Mouse (Mus musculus): ENCODE data around the gene Psmd7. TPM values are rescaled to one million over a fixed set of nuclear protein-coding genes. Genes with fewer than 3 reads are reported as not detected.

Gene Psmd7
- polyA plus RNA-seq, 1 experiment from 2014 or later = 120 TPM

DNA sequence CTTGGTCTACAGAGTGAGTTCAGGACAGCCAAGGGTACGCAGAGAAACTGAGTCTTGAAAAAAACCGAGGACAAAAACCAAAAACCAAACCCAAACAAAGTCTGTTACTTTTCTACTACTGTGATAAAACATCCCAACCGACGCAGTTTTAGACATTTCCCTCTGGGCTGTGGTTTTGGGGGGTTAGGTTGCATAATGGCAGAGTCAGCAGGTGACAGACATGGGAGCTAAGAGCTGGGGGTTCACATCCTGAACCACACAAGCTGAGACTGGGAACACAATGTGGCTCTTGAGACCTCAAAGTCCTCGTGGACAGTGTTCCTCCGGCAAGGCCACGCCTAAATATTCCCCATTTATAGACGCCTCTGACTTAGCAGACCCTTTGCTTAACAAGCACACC lies 10.1 kb downstream of the Psmd7 start:
- H3K27ac ChIP-seq (replicated peaks) = peak overlapping the region; percentile 84
- peaks cover 51% of the 10 kb centered on the region for H3K36me3 ChIP-seq (replicated peaks)

DNA sequence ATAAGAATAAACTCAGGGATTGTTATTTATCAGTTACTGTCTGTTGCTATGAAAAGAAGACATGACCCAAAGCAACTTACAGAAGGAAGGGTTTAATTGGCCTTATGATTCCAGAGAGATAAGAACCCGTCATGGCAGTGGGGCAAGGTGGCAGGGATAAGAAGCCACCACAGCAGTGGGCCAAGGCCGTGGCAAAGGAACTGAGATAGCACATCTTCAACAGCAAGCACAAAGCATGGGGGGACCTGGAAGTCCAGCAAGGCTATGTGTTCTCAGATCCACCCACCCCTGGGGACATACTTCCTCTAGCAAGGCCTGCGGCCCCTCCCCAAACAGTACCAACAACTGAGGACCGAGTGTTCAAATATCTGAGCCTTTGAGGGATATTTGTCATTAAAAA lies 10.6 kb downstream of the Psmd7 start:
- H3K4me2 ChIP-seq = peak overlapping the region; percentile 55; the same call in 1 of the 2 replicates

More for the DNA sequence above, 10.1 kb downstream of the Psmd7 start:
- Histone ChIP-seq H3K27me3 (no peaks in the 10 kb centered on the region), H3K9ac (no peak overlapping the region), H3K4me2 (0 out of 2 replicates have a peak overlapping the region, but pooled peaks have one; percentile 55), H3K4me1 (replicated peaks) (peaks cover 33% of the 10 kb centered on the region), H3K9me3 (replicated peaks) (no peaks in the 10 kb centered on the region), H3K4me3 (replicated peaks) (no peak overlapping the region)
- WGBS (ENCODE audit: insufficient replicate concordance) = 30% methylated on average over 8 of the region's 8 CpGs
- ATAC-seq (ENCODE audit: insufficient read depth) = no peak; the same call in 1 of the 2 replicates

DNA sequence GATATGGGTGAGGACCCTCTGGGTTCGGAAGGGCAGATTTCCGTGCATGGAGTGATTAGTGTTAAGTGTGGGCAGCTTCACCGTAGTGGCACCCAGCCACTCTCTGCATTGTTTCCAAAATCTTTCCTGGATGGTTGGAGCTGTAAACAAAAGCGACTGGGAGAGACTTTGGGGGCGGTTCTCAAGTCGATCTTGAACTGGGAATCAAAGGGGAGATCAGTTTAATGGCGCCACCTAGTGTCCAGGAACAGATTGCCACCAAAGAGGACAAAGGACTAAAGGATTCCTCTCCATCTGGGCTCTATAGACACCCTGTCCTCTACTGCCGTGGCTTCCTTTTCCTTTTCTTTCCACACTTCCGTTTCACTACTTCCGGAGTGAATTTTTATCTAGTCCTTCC lies 11.6 kb downstream of the Psmd7 start:
- Histone ChIP-seq H3K9ac (no peak overlapping the region), H3K27ac (replicated peaks) (no peak overlapping the region), H3K4me2 (peak overlapping the region; percentile 55), H3K36me3 (replicated peaks) (peaks cover 37% of the 10 kb centered on the region), H3K9me3 (replicated peaks) (no peaks in the 10 kb centered on the region), H3K4me1 (replicated peaks) (peaks cover 33% of the 10 kb centered on the region), H3K4me3 (replicated peaks) (0 out of 2 replicates have a peak overlapping the region, but pooled peaks have one; percentile 17), H3K27me3 (no peaks in the 10 kb centered on the region)
- ATAC-seq (ENCODE audit: insufficient read depth) = no peak
- 9% methylated on average over 10 of the region's 10 CpGs for WGBS (ENCODE audit: insufficient replicate concordance)

More for the DNA sequence above, 10.6 kb downstream of the Psmd7 start:
- WGBS (ENCODE audit: insufficient replicate concordance) = 15% methylated on average over 4 of the region's 4 CpGs
- no peak overlapping the region for H3K9ac ChIP-seq
- no peak overlapping the region for H3K4me3 ChIP-seq (replicated peaks)
- peaks cover 46% of the 10 kb centered on the region for H3K36me3 ChIP-seq (replicated peaks)
- peak; percentile 79 for ATAC-seq (ENCODE audit: insufficient read depth)
- no peaks in the 10 kb centered on the region for H3K9me3 ChIP-seq (replicated peaks)
- peak overlapping the region; percentile 84 for H3K27ac ChIP-seq (replicated peaks)
- H3K4me1 ChIP-seq (replicated peaks) = peaks cover 33% of the 10 kb centered on the region
- H3K27me3 ChIP-seq = no peaks in the 10 kb centered on the region

DNA sequence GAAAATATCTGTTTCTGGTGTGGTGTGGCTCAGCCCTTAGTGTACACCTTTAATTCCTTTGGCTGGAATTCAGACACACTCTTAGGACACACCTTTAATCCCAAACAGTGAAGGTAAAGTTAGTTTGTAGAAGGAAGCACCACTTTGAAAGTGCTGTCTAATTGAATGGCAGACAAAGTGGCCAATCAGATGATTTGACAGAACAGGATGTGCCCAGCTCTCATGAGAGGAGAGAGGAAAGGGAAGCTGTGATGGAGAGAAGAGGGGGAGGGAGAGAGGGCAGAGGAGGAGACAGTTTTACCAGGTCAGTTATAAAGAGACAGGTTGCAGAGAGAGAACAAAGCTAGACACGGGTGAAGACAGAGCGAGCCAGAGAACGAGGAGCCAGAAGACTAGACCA lies 13.5 kb downstream of the Psmd7 start:
- Histone ChIP-seq H3K36me3 (replicated peaks) (peaks cover 17% of the 10 kb centered on the region), H3K4me2 (no peak overlapping the region), H3K27me3 (no peaks in the 10 kb centered on the region), H3K4me1 (replicated peaks) (peaks cover 33% of the 10 kb centered on the region), H3K27ac (replicated peaks) (no peak overlapping the region), H3K4me3 (replicated peaks) (no peak overlapping the region), H3K9ac (no peak overlapping the region), H3K9me3 (replicated peaks) (no peaks in the 10 kb centered on the region)
- no peak for ATAC-seq (ENCODE audit: insufficient read depth)
- 60% methylated on average over 3 of the region's 3 CpGs for WGBS (ENCODE audit: insufficient replicate concordance)

DNA sequence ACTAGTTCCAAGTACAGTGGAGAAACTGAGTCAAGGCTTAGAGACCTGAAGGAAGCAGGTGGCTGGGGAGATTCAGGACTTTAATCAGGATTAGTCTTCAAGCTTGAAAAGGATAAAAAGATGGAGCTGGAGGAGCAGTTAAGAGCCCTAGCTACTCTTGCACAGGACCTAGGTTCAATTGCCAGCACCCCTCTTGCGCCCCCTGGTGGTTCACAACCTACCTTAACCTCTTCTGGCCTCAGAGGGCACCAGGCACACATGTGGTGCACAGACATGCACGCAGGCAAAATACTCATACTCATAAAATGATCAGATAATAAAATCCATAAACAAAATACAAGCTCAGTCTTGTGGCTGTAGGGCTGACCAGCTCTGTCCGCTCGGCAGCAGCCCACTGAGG lies 15.8 kb downstream of the Psmd7 start:
- no peak for ATAC-seq (ENCODE audit: insufficient read depth)
- no peaks in the 10 kb centered on the region for H3K36me3 ChIP-seq (replicated peaks)
- no peaks in the 10 kb centered on the region for H3K27me3 ChIP-seq
- 50% methylated on average over 4 of the region's 4 CpGs for WGBS (ENCODE audit: insufficient replicate concordance)
- no peak overlapping the region for H3K9ac ChIP-seq
- H3K4me3 ChIP-seq (replicated peaks) = no peak overlapping the region
- no peak overlapping the region for H3K27ac ChIP-seq (replicated peaks)
- H3K9me3 ChIP-seq (replicated peaks) = no peaks in the 10 kb centered on the region
- peaks cover 13% of the 10 kb centered on the region for H3K4me1 ChIP-seq (replicated peaks)
- no peak overlapping the region for H3K4me2 ChIP-seq

DNA sequence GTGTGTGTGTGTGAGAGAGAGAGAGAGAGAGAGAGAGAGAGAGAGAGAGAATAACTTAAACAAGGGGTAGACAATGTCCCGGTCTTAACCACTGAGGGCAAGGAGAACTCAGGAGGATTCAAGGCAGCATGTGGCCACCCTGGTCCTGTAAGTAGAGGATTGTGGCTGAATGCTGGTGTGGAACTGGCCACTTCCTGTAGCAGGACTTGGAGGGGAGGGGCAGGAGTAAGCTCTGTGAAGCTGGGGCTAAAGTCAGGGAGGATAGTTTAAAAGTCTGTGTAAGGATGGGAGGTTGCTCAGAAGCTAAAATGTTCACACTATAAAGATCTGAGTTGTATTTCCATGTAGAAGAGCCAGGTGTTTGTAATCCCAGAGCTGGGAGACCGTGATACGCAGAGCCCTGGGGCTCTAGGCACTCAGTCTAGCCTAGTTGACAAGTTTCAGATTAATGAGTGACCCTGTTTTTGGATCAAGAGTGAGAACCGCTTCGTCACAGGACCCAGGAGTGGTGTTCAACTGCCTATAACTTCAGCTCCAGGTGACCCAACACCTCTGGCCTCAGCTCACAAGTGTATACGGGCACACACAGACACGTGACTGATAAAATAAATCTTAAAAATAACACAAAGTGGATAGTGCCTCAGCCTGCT lies 16.7 kb downstream of the Psmd7 start:
- no peaks in the 10 kb centered on the region for H3K9me3 ChIP-seq (replicated peaks)
- H3K36me3 ChIP-seq (replicated peaks) = no peaks in the 10 kb centered on the region
- no peak overlapping the region for H3K27ac ChIP-seq (replicated peaks)
- no peak overlapping the region for H3K4me2 ChIP-seq
- peaks cover 4% of the 10 kb centered on the region for H3K4me1 ChIP-seq (replicated peaks)
- WGBS (ENCODE audit: insufficient replicate concordance) = 68% methylated on average over 7 of the region's 7 CpGs
- no peak overlapping the region for H3K9ac ChIP-seq
- no peak for ATAC-seq (ENCODE audit: insufficient read depth)
- no peak overlapping the region for H3K4me3 ChIP-seq (replicated peaks)
- H3K27me3 ChIP-seq = no peaks in the 10 kb centered on the region

DNA sequence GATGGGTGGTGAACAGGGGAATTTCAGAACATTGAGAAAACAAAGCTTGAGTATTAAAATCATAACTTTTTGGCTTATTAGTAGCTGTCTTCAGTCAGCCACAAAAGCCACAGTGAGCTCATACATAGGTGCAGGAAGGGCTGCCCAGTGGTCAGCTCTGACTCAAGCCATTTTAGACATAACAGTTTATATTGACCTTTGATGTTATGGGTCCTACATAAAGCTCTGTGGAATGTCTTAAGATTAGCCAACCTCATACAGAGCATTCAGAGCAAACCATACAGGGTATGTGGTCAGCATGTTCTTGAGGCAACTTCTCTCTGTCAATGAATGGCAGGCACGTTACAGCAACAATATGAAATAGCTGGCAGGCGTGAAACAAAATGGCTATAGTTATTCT lies 17.2 kb downstream of the Psmd7 start:
- Histone ChIP-seq H3K27ac (replicated peaks) (no peak overlapping the region), H3K4me3 (replicated peaks) (no peak overlapping the region), H3K4me2 (no peak overlapping the region), H3K9ac (no peak overlapping the region), H3K4me1 (replicated peaks) (no peaks in the 10 kb centered on the region), H3K36me3 (replicated peaks) (no peaks in the 10 kb centered on the region), H3K27me3 (no peaks in the 10 kb centered on the region), H3K9me3 (replicated peaks) (no peaks in the 10 kb centered on the region)
- WGBS (ENCODE audit: insufficient replicate concordance) = 52% methylated on average over 2 of the region's 2 CpGs
- ATAC-seq (ENCODE audit: insufficient read depth) = no peak

DNA sequence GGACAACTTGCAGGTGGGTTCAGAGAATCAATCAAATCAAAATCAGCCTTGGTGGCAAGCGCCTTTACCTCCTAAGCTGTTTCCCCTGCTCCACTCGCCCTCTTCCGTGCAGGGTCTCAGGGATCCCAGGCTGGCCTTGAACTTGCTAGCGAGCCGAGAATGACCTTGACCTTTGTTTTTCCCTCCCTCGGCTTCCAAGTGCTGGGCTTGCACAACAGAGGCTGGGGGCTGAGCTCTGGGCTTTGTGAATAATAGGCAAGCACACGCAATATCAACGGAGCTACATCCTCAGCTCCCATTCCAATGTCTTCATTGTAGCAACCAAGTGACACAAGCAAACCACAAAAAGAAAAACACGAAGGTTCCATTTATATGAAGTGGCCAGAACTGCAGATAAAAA lies 26.1 kb downstream of the Psmd7 start:
- no peak overlapping the region for H3K9ac ChIP-seq
- no peaks in the 10 kb centered on the region for H3K9me3 ChIP-seq (replicated peaks)
- H3K27ac ChIP-seq (replicated peaks) = no peak overlapping the region
- WGBS (ENCODE audit: insufficient replicate concordance) = 61% methylated on average over 9 of the region's 9 CpGs
- no peaks in the 10 kb centered on the region for H3K27me3 ChIP-seq
- no peak for ATAC-seq (ENCODE audit: insufficient read depth)
- H3K4me3 ChIP-seq (replicated peaks) = no peak overlapping the region
- peaks cover 6% of the 10 kb centered on the region; the same call in 1 of the 2 replicates for H3K36me3 ChIP-seq (replicated peaks)
- H3K4me1 ChIP-seq (replicated peaks) = peaks cover 8% of the 10 kb centered on the region; the same call in 1 of the 2 replicates
- H3K4me2 ChIP-seq = no peak overlapping the region

DNA sequence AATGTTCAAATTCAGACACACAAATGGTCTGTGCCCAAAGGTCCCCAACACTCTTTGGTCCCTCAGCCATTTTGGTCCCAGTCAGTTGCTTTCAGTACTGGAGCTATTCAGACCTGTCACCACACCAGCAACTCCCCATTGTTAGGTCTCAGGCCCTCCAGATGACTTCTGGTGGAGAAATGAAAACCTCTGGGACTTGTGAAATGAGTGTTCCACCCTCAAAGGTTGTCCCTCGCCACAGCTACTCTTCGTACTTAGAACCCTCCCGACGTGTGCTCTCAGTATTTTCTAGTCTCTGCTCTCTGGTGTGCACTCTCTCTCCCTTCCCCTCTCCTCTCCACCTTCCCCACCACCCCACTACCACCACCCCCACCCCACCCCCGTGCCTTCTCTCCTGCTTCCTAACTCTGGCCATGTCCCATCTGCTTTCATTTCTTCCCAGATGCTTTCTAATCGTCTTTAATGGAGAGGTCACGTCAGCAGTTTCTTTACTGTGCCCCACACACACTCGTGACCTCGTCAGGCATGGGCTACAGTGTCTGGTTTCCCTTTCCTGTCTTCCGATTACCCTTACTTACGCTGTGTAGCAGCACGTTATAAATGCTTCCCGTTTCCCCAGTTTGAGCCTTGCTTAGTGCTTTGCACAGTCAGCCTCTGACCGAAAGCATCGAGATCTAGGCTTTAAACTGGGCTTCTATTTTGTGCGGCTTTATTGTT lies 27.3 kb downstream of the Psmd7 start:
- H3K9ac ChIP-seq = no peak overlapping the region
- H3K4me2 ChIP-seq = peak overlapping the region; percentile 19; the same call in 1 of the 2 replicates
- H3K4me3 ChIP-seq (replicated peaks) = no peak overlapping the region
- 19% methylated on average over 16 of the region's 16 CpGs for WGBS (ENCODE audit: insufficient replicate concordance)
- H3K9me3 ChIP-seq (replicated peaks) = no peaks in the 10 kb centered on the region
- no peak overlapping the region for H3K27ac ChIP-seq (replicated peaks)
- H3K4me1 ChIP-seq (replicated peaks) = peaks cover 8% of the 10 kb centered on the region; the same call in 1 of the 2 replicates
- peak; percentile 62 for ATAC-seq (ENCODE audit: insufficient read depth)
- H3K36me3 ChIP-seq (replicated peaks) = peaks cover 12% of the 10 kb centered on the region
- H3K27me3 ChIP-seq = no peaks in the 10 kb centered on the region

DNA sequence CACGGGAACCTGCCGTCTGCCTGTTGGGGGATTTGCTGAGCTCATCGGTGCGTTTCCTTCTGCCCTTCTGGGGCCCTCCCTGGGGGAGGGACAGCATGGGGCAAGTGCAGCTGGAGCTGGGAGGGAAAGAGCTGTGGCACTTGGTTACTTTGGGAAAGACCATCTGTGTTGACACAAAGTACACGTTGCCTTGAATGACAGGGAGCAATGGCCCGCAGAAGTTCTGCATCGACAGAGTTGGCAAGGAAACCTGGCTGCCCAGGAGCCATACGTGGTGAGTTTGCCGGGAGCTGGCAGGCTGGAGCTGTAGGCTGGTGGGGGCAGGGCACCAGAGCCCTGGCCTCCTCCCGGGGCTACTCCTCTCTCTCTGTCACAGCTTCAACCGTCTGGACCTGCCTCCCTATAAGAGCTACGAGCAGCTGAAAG lies 31.7 kb downstream of the Psmd7 start:
- H3K4me3 ChIP-seq (replicated peaks) = no peak overlapping the region
- H3K36me3 ChIP-seq (replicated peaks) = peaks cover 29% of the 10 kb centered on the region
- H3K4me2 ChIP-seq = no peak overlapping the region
- peaks cover under 1% of the 10 kb centered on the region; the same call in 1 of the 2 replicates for H3K4me1 ChIP-seq (replicated peaks)
- H3K27ac ChIP-seq (replicated peaks) = no peak overlapping the region
- H3K9ac ChIP-seq = no peak overlapping the region
- no peaks in the 10 kb centered on the region for H3K27me3 ChIP-seq
- ATAC-seq (ENCODE audit: insufficient read depth) = no peak
- no peaks in the 10 kb centered on the region for H3K9me3 ChIP-seq (replicated peaks)
- WGBS (ENCODE audit: insufficient replicate concordance) = 69% methylated on average over 12 of the region's 12 CpGs

DNA sequence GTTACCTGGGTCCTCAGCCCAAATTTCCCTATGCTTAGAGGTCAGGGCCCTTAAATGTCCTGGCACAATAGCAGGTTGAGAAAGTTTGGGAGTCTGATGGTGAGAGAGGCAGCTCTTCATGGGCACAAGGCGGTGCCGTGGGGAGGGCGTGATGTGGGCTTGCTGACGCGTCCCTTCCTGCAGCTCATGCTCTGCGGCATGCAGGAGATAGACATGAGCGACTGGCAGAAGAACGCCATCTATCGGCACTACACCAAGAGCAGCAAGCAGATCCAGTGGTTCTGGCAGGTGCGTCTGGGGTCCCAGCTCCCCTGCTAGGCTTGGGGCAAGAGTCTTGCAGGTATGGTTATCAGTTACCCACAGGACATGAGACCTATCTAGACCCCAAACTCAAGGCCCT lies 33.0 kb downstream of the Psmd7 start:
- H3K36me3 ChIP-seq (replicated peaks) = peaks cover 39% of the 10 kb centered on the region
- no peak for ATAC-seq (ENCODE audit: insufficient read depth)
- WGBS (ENCODE audit: insufficient replicate concordance) = 87% methylated on average over 10 of the region's 10 CpGs
- no peak overlapping the region for H3K27ac ChIP-seq (replicated peaks)
- no peaks in the 10 kb centered on the region for H3K4me1 ChIP-seq (replicated peaks)
- no peak overlapping the region for H3K4me3 ChIP-seq (replicated peaks)
- no peaks in the 10 kb centered on the region for H3K9me3 ChIP-seq (replicated peaks)
- H3K9ac ChIP-seq = no peak overlapping the region
- H3K4me2 ChIP-seq = no peak overlapping the region
- no peaks in the 10 kb centered on the region for H3K27me3 ChIP-seq

Data from liver, embryonic 15.5 days (tissue).